Mouse (Mus musculus) E14TG2a.4 (cell line): Measurements from ENCODE around the gene Aldh3b1.
"Not testable (repeated sequence)": the region's sequence is repeated elsewhere in the genome, so short reads cannot be mapped to it uniquely, and the experiment has no call there.

Experiments
- H3K27me3 ChIP-seq: 2 replicates; pipeline ENCODE4 v1.6.1; 2014; ENCODE audit warnings: low read length, control low read depth; ENCODE audit not compliant: insufficient read depth
- H3K36me3 ChIP-seq: 2 replicates; pipeline ENCODE4 v1.6.1; 2014; ENCODE audit warnings: low read length, control low read depth; ENCODE audit not compliant: insufficient read depth
- H3K4me1 ChIP-seq: replicated peaks from 2 replicates; pipeline ENCODE4 v1.6.1; 2014; ENCODE audit warnings: low read depth, low read length, control low read depth
- H3K4me3 ChIP-seq: replicated peaks from 2 replicates; pipeline ENCODE4 v1.5.1; 2014; ENCODE audit warnings: mild to moderate bottlenecking, low read length
- H3K9me3 ChIP-seq: 2 replicates; pipeline ENCODE4 v1.6.1; 2014; ENCODE audit warnings: low read length, control low read depth
- CTCF ChIP-seq: conservative IDR thresholded peaks from 2 replicates; pipeline ENCODE4 v1.5.1; 2014; ENCODE audit warnings: low read length
- NANOG ChIP-seq: IDR thresholded peaks from 2 replicates; pipeline ENCODE4 v1.6.1; 2014; ENCODE audit warnings: borderline replicate concordance, low read length, mixed read lengths
- POU5F1 ChIP-seq: IDR thresholded peaks from 2 replicates; pipeline ENCODE4 v1.6.1; 2014; ENCODE audit warnings: low read length, borderline replicate concordance

Gene Aldh3b1

DNA sequence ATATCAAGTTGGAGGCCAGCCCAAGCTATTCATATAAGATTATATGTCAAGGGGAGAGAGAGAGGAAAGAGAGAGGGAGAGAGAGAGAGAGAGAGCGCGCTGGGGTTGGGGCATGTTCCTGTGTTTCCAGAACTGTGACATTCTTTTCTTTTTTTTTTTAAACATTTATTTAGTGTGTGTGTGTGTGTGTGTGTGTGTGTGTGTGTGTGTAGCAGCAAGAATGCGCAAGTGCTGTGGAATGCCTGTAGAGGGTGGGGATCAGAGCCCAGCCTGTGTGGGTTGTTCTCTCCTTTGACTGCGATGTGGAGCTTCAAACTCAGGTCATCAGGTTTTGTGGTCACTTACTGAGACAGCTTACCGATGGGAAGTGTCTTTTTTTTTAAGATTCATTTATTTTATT lies 30.6 kb upstream of the Aldh3b1 start:
- H3K36me3 ChIP-seq, result no peaks in the 10 kb centered on the region
- no peaks in the 10 kb centered on the region for H3K9me3 ChIP-seq
- TF ChIP-seq CTCF (no peak), POU5F1 (no peak), NANOG (no peak)
- H3K4me3 ChIP-seq, result no peak overlapping the region
- no peaks in the 10 kb centered on the region for H3K4me1 ChIP-seq
- peaks cover 16% of the 10 kb centered on the region for H3K27me3 ChIP-seq

DNA sequence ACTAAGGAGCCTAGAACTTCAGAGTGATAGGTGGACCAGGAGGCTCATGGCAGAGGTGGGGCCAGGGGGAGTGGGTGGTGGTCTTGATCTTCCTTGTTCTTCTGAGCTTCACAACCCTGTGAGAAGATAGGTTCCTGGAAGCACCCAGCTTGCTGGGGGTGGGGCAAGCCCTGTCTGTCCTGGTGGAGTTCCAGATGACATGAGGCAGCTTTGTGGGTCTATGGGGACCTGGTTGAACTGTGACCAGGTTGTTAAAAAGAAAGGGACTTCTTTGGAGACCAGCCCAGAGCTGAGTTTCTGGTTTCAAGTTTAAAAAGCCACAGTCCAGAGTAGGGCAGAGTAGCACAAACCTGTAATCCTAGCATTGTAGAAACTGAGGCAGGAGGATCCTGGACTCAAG lies 29.4 kb upstream of the Aldh3b1 start:
- H3K27me3 ChIP-seq, result peaks cover 20% of the 10 kb centered on the region
- no peak overlapping the region for H3K4me3 ChIP-seq
- no peaks in the 10 kb centered on the region for H3K9me3 ChIP-seq
- TF ChIP-seq CTCF, result no peak
- no peak for TF ChIP-seq NANOG
- no peak for TF ChIP-seq POU5F1
- no peaks in the 10 kb centered on the region for H3K36me3 ChIP-seq
- H3K4me1 ChIP-seq, result no peaks in the 10 kb centered on the region

GRCm38 (mm10) chr19:3958470-3958869 lies 28.9 kb upstream of the Aldh3b1 start, which contains the start of gene Aldh3b3:
TSS of gene Aldh3b3 (plus strand) at chr19:3958645.
- TF ChIP-seq POU5F1, result no peak
- TF ChIP-seq CTCF, result no peak
- TF ChIP-seq NANOG, result no peak
- no peaks in the 10 kb centered on the region for H3K4me1 ChIP-seq
- H3K36me3 ChIP-seq, result no peaks in the 10 kb centered on the region
- H3K4me3 ChIP-seq, result no peak within 1 kb of the TSS
- no peaks in the 10 kb centered on the region for H3K9me3 ChIP-seq
- H3K27me3 ChIP-seq, result peaks cover 20% of the 10 kb centered on the region

- H3K9me3 ChIP-seq, H3K36me3 ChIP-seq, H3K4me1 ChIP-seq, H3K4me3 ChIP-seq: not testable (repeated sequence)
- peaks cover 20% of the 10 kb centered on the region for H3K27me3 ChIP-seq
Observed at GRCm38 (mm10) chr19:3957296-3958036, 27.9 kb upstream of the Aldh3b1 start.

GRCm38 (mm10) chr19:3955804-3956203 lies 26.2 kb upstream of the Aldh3b1 start:
- H3K4me1 ChIP-seq, result no peaks in the 10 kb centered on the region
- no peaks in the 10 kb centered on the region for H3K36me3 ChIP-seq
- TF ChIP-seq CTCF, result no peak
- TF ChIP-seq POU5F1, result no peak
- TF ChIP-seq NANOG, result no peak
- peaks cover 20% of the 10 kb centered on the region for H3K27me3 ChIP-seq
- H3K9me3 ChIP-seq, result no peaks in the 10 kb centered on the region
- H3K4me3 ChIP-seq, result no peak overlapping the region

DNA sequence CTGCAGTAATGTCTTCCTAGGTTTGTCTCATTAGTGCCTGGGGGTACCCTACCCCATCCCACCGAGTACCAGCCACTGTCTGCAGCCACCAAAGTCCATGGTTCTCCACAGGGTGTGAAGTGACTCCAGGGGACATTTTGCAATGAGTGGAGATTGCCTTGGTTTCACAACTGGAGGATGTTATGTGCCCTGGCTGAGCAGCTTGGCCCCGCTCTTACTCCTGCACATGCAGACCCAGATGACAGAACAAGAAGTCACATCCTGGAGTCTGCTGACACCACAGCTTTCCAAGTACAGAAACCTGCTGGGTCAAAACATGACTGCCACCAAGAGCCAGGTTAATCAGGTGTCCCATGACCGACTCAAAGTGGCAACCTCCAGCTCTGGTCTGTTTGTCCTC lies 25.4 kb upstream of the Aldh3b1 start:
- Histone ChIP-seq H3K9me3 (no peaks in the 10 kb centered on the region), H3K4me3 (no peak overlapping the region), H3K4me1 (peaks cover 4% of the 10 kb centered on the region; the same call in 1 of the 2 replicates), H3K36me3 (no peaks in the 10 kb centered on the region), H3K27me3 (peaks cover 20% of the 10 kb centered on the region)
- TF ChIP-seq CTCF (no peak), NANOG (no peak), POU5F1 (no peak)

- H3K4me1 ChIP-seq, result peaks cover 16% of the 10 kb centered on the region
- no peak overlapping the region for H3K4me3 ChIP-seq
- TF ChIP-seq CTCF, result no peak
- H3K27me3 ChIP-seq, result peaks cover 15% of the 10 kb centered on the region
- no peaks in the 10 kb centered on the region for H3K36me3 ChIP-seq
- H3K9me3 ChIP-seq, result no peaks in the 10 kb centered on the region
Observed at GRCm38 (mm10) chr19:3952099-3952498, 22.5 kb upstream of the Aldh3b1 start.

- Histone ChIP-seq H3K27me3 (peaks cover 12% of the 10 kb centered on the region), H3K4me3 (no peak overlapping the region)
- TF ChIP-seq NANOG (no peak), POU5F1 (no peak), CTCF (no peak)
Observed at GRCm38 (mm10) chr19:3951461-3951860, 21.9 kb upstream of the Aldh3b1 start.

GRCm38 (mm10) chr19:3950331-3950730 lies 20.7 kb upstream of the Aldh3b1 start:
- H3K36me3 ChIP-seq, result no peaks in the 10 kb centered on the region
- H3K4me1 ChIP-seq, result peaks cover 27% of the 10 kb centered on the region
- H3K27me3 ChIP-seq, result peaks cover 4% of the 10 kb centered on the region; the same call in 1 of the 2 replicates
- no peak overlapping the region for H3K4me3 ChIP-seq
- no peaks in the 10 kb centered on the region for H3K9me3 ChIP-seq
- TF ChIP-seq POU5F1 (no peak), NANOG (no peak), CTCF (no peak)

More at GRCm38 (mm10) chr19:3951461-3951860, 21.9 kb upstream of the Aldh3b1 start:
- Histone ChIP-seq H3K9me3 (no peaks in the 10 kb centered on the region), H3K36me3 (no peaks in the 10 kb centered on the region), H3K4me1 (peaks cover 18% of the 10 kb centered on the region)
